Mouse (Mus musculus) myocyte (in vitro differentiated cells): ENCODE data around the gene Cd160. TPM values are rescaled to one million over a fixed set of nuclear protein-coding genes. Genes with fewer than 3 reads are reported as not detected.

Experiments used
- H3K27me3 ChIP-seq: one replicate; pipeline ENCODE4 v1.6.1; 2011; ENCODE audit not compliant: control insufficient read depth, insufficient read depth, insufficient read length
- H3K36me3 ChIP-seq: one replicate; pipeline ENCODE4 v1.6.1; 2011; ENCODE audit not compliant: control insufficient read depth, insufficient read depth
- H3K4me2 ChIP-seq: one replicate; pipeline ENCODE4 v1.6.1; 2011; ENCODE audit warnings: low read depth, control low read depth
- H3K4me3 ChIP-seq: one replicate; pipeline ENCODE4 v1.5.1; 2011; ENCODE audit warnings: mild to moderate bottlenecking, control low read depth, moderate library complexity
- H3K79me2 ChIP-seq: one replicate; pipeline ENCODE4 v1.6.1; 2011; ENCODE audit not compliant: control insufficient read depth, insufficient read depth
- H3ac ChIP-seq: one replicate; pipeline ENCODE4 v1.6.1; 2011; ENCODE audit not compliant: control insufficient read depth, insufficient read length
- CEBPB ChIP-seq: IDR thresholded peaks from 2 replicates; pipeline ENCODE4 v1.6.1; 2011; ENCODE audit warnings: mild to moderate bottlenecking, moderate library complexity; ENCODE audit not compliant: poor library complexity, insufficient read depth, severe bottlenecking
- E2F4 ChIP-seq: IDR thresholded peaks from one replicate; pipeline ENCODE4 v1.6.1; 2011; ENCODE audit warnings: mild to moderate bottlenecking, control low read depth, moderate library complexity; ENCODE audit not compliant: insufficient read depth
- MAX ChIP-seq: IDR thresholded peaks from one replicate; pipeline ENCODE4 v1.6.1; 2011; ENCODE audit warnings: low read depth, mild to moderate bottlenecking, control low read depth
- MYOD1 ChIP-seq, 3 experiments: IDR thresholded peaks; one replicate each; pipeline ENCODE4 v1.6.1; 2011; ENCODE audit warnings: control low read depth in 2 of 3, low read depth in 2 of 3, mild to moderate bottlenecking in 2 of 3, moderate library complexity in 1 of 3; ENCODE audit not compliant: insufficient read length in 2 of 3, control insufficient read depth in 1 of 3
- MYOG ChIP-seq, 3 experiments: IDR thresholded peaks; one replicate each; pipeline ENCODE4 v1.6.1; 2011; ENCODE audit warnings: control low read depth in 2 of 3, low read depth in 2 of 3, mild to moderate bottlenecking in 2 of 3; ENCODE audit not compliant: insufficient read length in 2 of 3, control insufficient read depth in 1 of 3, insufficient read depth in 1 of 3
- POLR2A ChIP-seq: IDR thresholded peaks from one replicate; pipeline ENCODE4 v1.6.1; 2011; ENCODE audit warnings: low read depth, mild to moderate bottlenecking, control low read depth, moderate library complexity; ENCODE audit not compliant: insufficient read length
- POLR2AphosphoS2 ChIP-seq: IDR thresholded peaks from one replicate; pipeline ENCODE4 v1.6.1; 2011; ENCODE audit warnings: low read depth, control low read depth; ENCODE audit not compliant: insufficient read length
- REST ChIP-seq: IDR thresholded peaks from one replicate; pipeline ENCODE4 v1.6.1; 2011; ENCODE audit warnings: mild to moderate bottlenecking, control low read depth, moderate library complexity; ENCODE audit not compliant: insufficient read depth, insufficient read length
- SRF ChIP-seq: IDR thresholded peaks from one replicate; pipeline ENCODE4 v1.6.1; 2011; ENCODE audit warnings: low read depth; ENCODE audit not compliant: control insufficient read depth, insufficient read length
- TCF12 ChIP-seq: IDR thresholded peaks from one replicate; pipeline ENCODE4 v1.6.1; 2011; ENCODE audit warnings: mild to moderate bottlenecking, control low read depth; ENCODE audit not compliant: poor library complexity, insufficient read depth, severe bottlenecking
- TCF3 ChIP-seq: IDR thresholded peaks from one replicate; pipeline ENCODE4 v1.6.1; 2011; ENCODE audit warnings: low read depth, control low read depth; ENCODE audit not compliant: insufficient read length
- USF1 ChIP-seq: IDR thresholded peaks from one replicate; pipeline ENCODE4 v1.6.1; 2011; ENCODE audit warnings: low read depth, mild to moderate bottlenecking, control low read depth, moderate library complexity
- polyA plus RNA-seq: library from polyadenylated mRNA; unstranded; fragments of >200 nt; fragmentation: generic; extraction: Trizol; gene quantifications from one replicate; pipeline ENCODE4 v1.2.1, GENCODE M21; 2012; ENCODE audit warnings: missing spikeins

Cd160 gene
- polyA plus RNA-seq, 1 experiment, result 0.06 TPM

DNA sequence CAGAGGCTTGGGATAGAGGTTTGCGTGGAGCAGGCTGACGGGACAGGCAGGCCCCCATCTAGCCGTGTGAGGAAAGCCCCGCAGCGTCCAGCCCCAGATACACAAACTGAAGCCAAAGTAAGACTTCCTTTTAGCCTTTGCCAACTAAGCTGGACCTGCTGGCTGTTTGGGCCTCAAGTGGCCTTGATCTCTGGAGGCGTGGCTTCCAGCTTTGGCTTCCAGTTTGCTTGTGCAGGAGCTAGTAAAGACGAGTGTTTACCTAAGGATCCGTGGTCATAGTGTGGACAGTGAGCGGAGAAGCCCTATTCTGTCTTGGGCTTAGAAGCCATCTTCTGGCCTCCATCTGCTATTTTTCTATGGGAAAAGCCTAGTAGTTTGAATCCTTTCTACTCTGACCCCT is 16.7 kb upstream of the Cd160 start:
- H3ac ChIP-seq, result no peak overlapping the region
- H3K79me2 ChIP-seq, result no peaks in the 10 kb centered on the region
- H3K4me3 ChIP-seq, result no peak overlapping the region
- TF ChIP-seq POLR2AphosphoS2 (no peak), REST (no peak), MAX (no peak), MYOD1 (IDR thresholded peaks at IDR 0.05; ENCODE audit: control insufficient read depth in 1 of 3, insufficient read length in 2 of 3, low read depth in 2 of 3) (no peak), USF1 (no peak), TCF3 (no peak), MYOG (IDR thresholded peaks at IDR 0.05; ENCODE audit: control insufficient read depth in 1 of 3, insufficient read depth in 1 of 3, insufficient read length in 2 of 3, low read depth in 2 of 3) (no peak), POLR2A (no peak)
- H3K27me3 ChIP-seq, result no peaks in the 10 kb centered on the region
- no peaks in the 10 kb centered on the region for H3K36me3 ChIP-seq
- H3K4me2 ChIP-seq, result no peak overlapping the region

- Histone ChIP-seq H3K36me3 (no peaks in the 10 kb centered on the region), H3K4me3 (no peak overlapping the region), H3ac (no peak overlapping the region), H3K27me3 (no peaks in the 10 kb centered on the region), H3K79me2 (no peaks in the 10 kb centered on the region), H3K4me2 (no peak overlapping the region)
- no peak for TF ChIP-seq E2F4
- no peak for TF ChIP-seq TCF3
- no peak for TF ChIP-seq MAX
- no peak for TF ChIP-seq CEBPB
- TF ChIP-seq USF1, result no peak
- TF ChIP-seq MYOG (IDR thresholded peaks at IDR 0.05; ENCODE audit: control insufficient read depth in 1 of 3, insufficient read depth in 1 of 3, insufficient read length in 2 of 3, low read depth in 2 of 3), result no peak
- TF ChIP-seq REST, result no peak
- no peak for TF ChIP-seq MYOD1 (IDR thresholded peaks at IDR 0.05; ENCODE audit: control insufficient read depth in 1 of 3, insufficient read length in 2 of 3, low read depth in 2 of 3)
- no peak for TF ChIP-seq POLR2A
- TF ChIP-seq SRF, result no peak
- TF ChIP-seq TCF12, result no peak
- no peak for TF ChIP-seq POLR2AphosphoS2
Observed at GRCm38 (mm10) chr3:96845191-96845590, 16.0 kb upstream of the Cd160 start.

GRCm38 (mm10) chr3:96838996-96839645 is 10.0 kb upstream of the Cd160 start:
- Histone ChIP-seq H3ac (no peak overlapping the region), H3K27me3 (peaks cover 15% of the 10 kb centered on the region), H3K36me3 (no peaks in the 10 kb centered on the region), H3K4me3 (no peak overlapping the region), H3K79me2 (no peaks in the 10 kb centered on the region), H3K4me2 (no peak overlapping the region)
- TF ChIP-seq POLR2A, result no peak
- no peak for TF ChIP-seq POLR2AphosphoS2
- TF ChIP-seq SRF, result no peak
- TF ChIP-seq USF1, result no peak
- TF ChIP-seq E2F4, result no peak
- TF ChIP-seq MYOG (IDR thresholded peaks at IDR 0.05; ENCODE audit: control insufficient read depth in 1 of 3, insufficient read depth in 1 of 3, insufficient read length in 2 of 3, low read depth in 2 of 3), result no peak

- no peak overlapping the region for H3K4me2 ChIP-seq
- no peaks in the 10 kb centered on the region for H3K79me2 ChIP-seq
- TF ChIP-seq POLR2AphosphoS2 (no peak), TCF3 (no peak), MYOG (IDR thresholded peaks at IDR 0.05; ENCODE audit: control insufficient read depth in 1 of 3, insufficient read depth in 1 of 3, insufficient read length in 2 of 3, low read depth in 2 of 3) (no peak), MYOD1 (IDR thresholded peaks at IDR 0.05; ENCODE audit: control insufficient read depth in 1 of 3, insufficient read length in 2 of 3, low read depth in 2 of 3) (no peak), E2F4 (no peak), SRF (no peak), CEBPB (no peak), USF1 (no peak), MAX (no peak), REST (no peak), POLR2A (no peak)
- H3K36me3 ChIP-seq, result no peaks in the 10 kb centered on the region
- no peak overlapping the region for H3ac ChIP-seq
- H3K27me3 ChIP-seq, result peaks cover 27% of the 10 kb centered on the region
- no peak overlapping the region for H3K4me3 ChIP-seq
Observed at GRCm38 (mm10) chr3:96836414-96836813, 7.3 kb upstream of the Cd160 start.
